Mouse (Mus musculus) cerebellum, postnatal 4 days (tissue): Measurements from ENCODE around the gene Anks1b.

Experiments used
- DNase-seq, 2 experiments: peaks; one replicate each; pipeline ENCODE4 v3.0.0; 2022; ENCODE audit warnings: low spot score in 2 of 2, mixed read lengths in 1 of 2

Anks1b gene

GRCm38 (mm10) chr10:90852432-90852831, 979.1 kb downstream of the Anks1b start:
- DNase-seq = no peak

- DNase-seq = no peak
These were observed 983.4 kb downstream of the Anks1b start for GRCm38 (mm10) chr10:90856668-90857067.

GRCm38 (mm10) chr10:90859665-90860523, 986.6 kb downstream of the Anks1b start:
- no peak for DNase-seq

GRCm38 (mm10) chr10:90863881-90864598, 990.7 kb downstream of the Anks1b start:
- peak in 1 of 2 experiments; percentile 4 for DNase-seq

- DNase-seq = no peak
These were observed 991.2 kb downstream of the Anks1b start for GRCm38 (mm10) chr10:90864599-90864889.

GRCm38 (mm10) chr10:90873204-90873603, 999.9 kb downstream of the Anks1b start:
- DNase-seq = no peak

- no peak for DNase-seq
These were observed 1000.9 kb downstream of the Anks1b start for GRCm38 (mm10) chr10:90874166-90874565.

GRCm38 (mm10) chr10:90880854-90881560, 1007.7 kb downstream of the Anks1b start:
- no peak for DNase-seq

- DNase-seq = no peak
These were observed 1016.3 kb downstream of the Anks1b start for GRCm38 (mm10) chr10:90889566-90889965.

- peak in 1 of 2 experiments; percentile 22 for DNase-seq
These were observed 1019.4 kb downstream of the Anks1b start for GRCm38 (mm10) chr10:90892728-90893127.

- DNase-seq = no peak
These were observed 1024.6 kb downstream of the Anks1b start for GRCm38 (mm10) chr10:90897894-90898293.

GRCm38 (mm10) chr10:90904185-90904584, 1030.9 kb downstream of the Anks1b start:
- no peak for DNase-seq

GRCm38 (mm10) chr10:90907381-90907780, 1034.1 kb downstream of the Anks1b start:
- DNase-seq = no peak

- DNase-seq = no peak
These were observed 1050.2 kb downstream of the Anks1b start for GRCm38 (mm10) chr10:90923476-90923875.

GRCm38 (mm10) chr10:90933088-90933487, 1059.8 kb downstream of the Anks1b start:
- no peak for DNase-seq

- no peak for DNase-seq
These were observed 1061.4 kb downstream of the Anks1b start for GRCm38 (mm10) chr10:90934678-90935077.

- DNase-seq = no peak
These were observed 1064.6 kb downstream of the Anks1b start for GRCm38 (mm10) chr10:90937721-90938460.

GRCm38 (mm10) chr10:90940521-90941520, 1067.5 kb downstream of the Anks1b start:
- no peak for DNase-seq

- DNase-seq = no peak
These were observed 1068.8 kb downstream of the Anks1b start for GRCm38 (mm10) chr10:90942001-90942700.

GRCm38 (mm10) chr10:90947043-90947442, 1073.7 kb downstream of the Anks1b start:
- no peak for DNase-seq
